Mouse (Mus musculus): ENCODE results near the gene E130311K13Rik.

The E130311K13Rik gene

GRCm38 (mm10) chr3:63928878-63929859 lies at the start of gene E130311K13Rik:
Gene E130311K13Rik, minus strand, starts transcription at chr3:63929472.
- DNase-seq (ENCODE audit: low spot score), result peak; percentile 80

- no peak for DNase-seq (ENCODE audit: low spot score)
Observed at GRCm38 (mm10) chr3:63977895-63978294, 48.6 kb upstream of the E130311K13Rik start.

- peak; percentile 92 for DNase-seq (ENCODE audit: low spot score)
Observed at GRCm38 (mm10) chr3:63975955-63976908, 47.0 kb upstream of the E130311K13Rik start, which contains the start of gene Gmps. Gene Gmps, plus strand, starts transcription at chr3:63976106.

- DNase-seq (ENCODE audit: low spot score), result no peak
Observed at GRCm38 (mm10) chr3:63965929-63966328, 36.7 kb upstream of the E130311K13Rik start.

- DNase-seq (ENCODE audit: low spot score), result no peak
Observed at GRCm38 (mm10) chr3:63964922-63965249, 35.6 kb upstream of the E130311K13Rik start.

GRCm38 (mm10) chr3:63964100-63964921 lies 35.0 kb upstream of the E130311K13Rik start, which contains the start of gene Slc33a1:
Gene Slc33a1, minus strand, starts transcription at chr3:63964768.
- peak; percentile 93 for DNase-seq (ENCODE audit: low spot score)

GRCm38 (mm10) chr3:63963421-63964099 lies 34.3 kb upstream of the E130311K13Rik start:
- peak; percentile 7 for DNase-seq (ENCODE audit: low spot score)

GRCm38 (mm10) chr3:63949837-63950236 lies 20.6 kb upstream of the E130311K13Rik start:
- DNase-seq (ENCODE audit: low spot score), result no peak

- no peak for DNase-seq (ENCODE audit: low spot score)
Observed at GRCm38 (mm10) chr3:63941204-63941850, 12.1 kb upstream of the E130311K13Rik start.

- DNase-seq (ENCODE audit: low spot score), result no peak
Observed at GRCm38 (mm10) chr3:63938928-63939327, 9.7 kb upstream of the E130311K13Rik start.

GRCm38 (mm10) chr3:63919634-63920033 lies 9.6 kb downstream of the E130311K13Rik start:
- DNase-seq (ENCODE audit: low spot score), result no peak

GRCm38 (mm10) chr3:63910301-63910700 lies 19.0 kb downstream of the E130311K13Rik start:
- no peak for DNase-seq (ENCODE audit: low spot score)

- DNase-seq (ENCODE audit: low spot score), result no peak
Observed at GRCm38 (mm10) chr3:63905241-63905640, 24.0 kb downstream of the E130311K13Rik start.

- no peak for DNase-seq (ENCODE audit: low spot score)
Observed at GRCm38 (mm10) chr3:63904157-63904556, 25.1 kb downstream of the E130311K13Rik start.

- DNase-seq (ENCODE audit: low spot score), result no peak
Observed at GRCm38 (mm10) chr3:63900021-63900571, 29.2 kb downstream of the E130311K13Rik start.

GRCm38 (mm10) chr3:63899309-63899695 lies 30.0 kb downstream of the E130311K13Rik start, which contains the start of gene Plch1:
Gene Plch1, minus strand, starts transcription at chr3:63899472.
- no peak for DNase-seq (ENCODE audit: low spot score)

GRCm38 (mm10) chr3:63898581-63899308 lies 30.5 kb downstream of the E130311K13Rik start:
- no peak for DNase-seq (ENCODE audit: low spot score)

- DNase-seq (ENCODE audit: low spot score), result no peak
Observed at GRCm38 (mm10) chr3:63897177-63897576, 32.1 kb downstream of the E130311K13Rik start.

GRCm38 (mm10) chr3:63896303-63896702 lies 33.0 kb downstream of the E130311K13Rik start:
- DNase-seq (ENCODE audit: low spot score), result no peak

Measured in spleen, adult 12 weeks (tissue).